Mouse (Mus musculus): Measurements from ENCODE around the gene Tbx20.

Tbx20 gene

GRCm38 (mm10) chr9:24769611-24770010 is 4.5 kb downstream of the Tbx20 start:
- no peak for DNase-seq (ENCODE audit: low spot score)

- no peak for DNase-seq (ENCODE audit: low spot score)
Observed at GRCm38 (mm10) chr9:24767056-24767455, 7.0 kb downstream of the Tbx20 start.

- no peak for DNase-seq (ENCODE audit: low spot score)
Observed at GRCm38 (mm10) chr9:24765572-24765971, 8.5 kb downstream of the Tbx20 start.

GRCm38 (mm10) chr9:24760461-24760860 is 13.6 kb downstream of the Tbx20 start:
- no peak for DNase-seq (ENCODE audit: low spot score)

- DNase-seq (ENCODE audit: low spot score): no peak
Observed at GRCm38 (mm10) chr9:24744958-24745357, 29.1 kb downstream of the Tbx20 start.

GRCm38 (mm10) chr9:24701246-24701645 is 72.9 kb downstream of the Tbx20 start:
- DNase-seq (ENCODE audit: low spot score): no peak

GRCm38 (mm10) chr9:24696405-24696778 is 77.7 kb downstream of the Tbx20 start:
- DNase-seq (ENCODE audit: low spot score): no peak

GRCm38 (mm10) chr9:24695700-24696404 is 78.3 kb downstream of the Tbx20 start, which contains the start of gene Dpy19l2:
TSS of gene Dpy19l2 (minus strand) at chr9:24696293.
- no peak for DNase-seq (ENCODE audit: low spot score)

All from lung, postnatal 25 days (tissue).